Mouse (Mus musculus) heart, embryonic 12.5 days (tissue): Measurements from ENCODE around the gene Fbln5. TPM values are rescaled to one million over a fixed set of nuclear protein-coding genes. Genes with fewer than 3 reads are reported as not detected.

Experiments used
- ATAC-seq: fragments of 200-750 bp; cut with Nextera tagmentation; 2 replicates; pipeline ENCODE4 v1.8.0; 2017; ENCODE audit warnings: moderate TSS enrichment, moderate library complexity; ENCODE audit not compliant: insufficient number of reproducible peaks, low FRiP score
- H3K27ac ChIP-seq: fragments of 300-500 bp; sonication (generic); 2 replicates; pipeline ENCODE4 v1.5.1; 2016; ENCODE audit warnings: mild to moderate bottlenecking, moderate library complexity; ENCODE audit not compliant: poor library complexity, severe bottlenecking
- H3K27me3 ChIP-seq: fragments of 300-500 bp; sonication (generic); replicated peaks from 2 replicates; pipeline ENCODE4 v1.6.1; 2016; ENCODE audit warnings: mild to moderate bottlenecking, moderate library complexity
- H3K36me3 ChIP-seq: fragments of 300-500 bp; sonication (generic); 2 replicates; pipeline ENCODE4 v1.6.1; 2016; ENCODE audit warnings: mild to moderate bottlenecking, moderate library complexity
- H3K4me1 ChIP-seq: fragments of 300-500 bp; sonication (generic); replicated peaks from 2 replicates; pipeline ENCODE4 v1.6.1; 2016; ENCODE audit warnings: mild to moderate bottlenecking
- H3K4me2 ChIP-seq: fragments of 300-500 bp; sonication (generic); 2 replicates; pipeline ENCODE4 v1.6.1; 2016; ENCODE audit warnings: mild to moderate bottlenecking, moderate library complexity
- H3K4me3 ChIP-seq: fragments of 300-500 bp; sonication (generic); 2 replicates; pipeline ENCODE4 v1.5.1; 2016; ENCODE audit warnings: mild to moderate bottlenecking
- H3K9ac ChIP-seq: fragments of 300-500 bp; sonication (generic); 2 replicates; pipeline ENCODE4 v1.6.1; 2016; ENCODE audit warnings: mild to moderate bottlenecking, moderate library complexity
- H3K9me3 ChIP-seq: fragments of 300-500 bp; sonication (generic); replicated peaks from 2 replicates; pipeline ENCODE4 v1.6.1; 2016; ENCODE audit warnings: mild to moderate bottlenecking, moderate library complexity
- WGBS: fragments of 180-500 bp; shearing (Covaris S2); methylation state at CpG from one replicate; pipeline ENCODE4 v1.1.7; 2016; 5-methylcytosine and 5-hydroxymethylcytosine counted together
- polyA plus RNA-seq: library from polyadenylated mRNA; unstranded; fragments of >200 nt; fragmentation: Nextera tagmentation; extraction: Ambion mirVana; gene quantifications from 2 replicates; pipeline ENCODE4 v1.2.1, GENCODE M21; 2016

The Fbln5 gene
- 98.0 and 100 TPM in 2 replicates for polyA plus RNA-seq

DNA sequence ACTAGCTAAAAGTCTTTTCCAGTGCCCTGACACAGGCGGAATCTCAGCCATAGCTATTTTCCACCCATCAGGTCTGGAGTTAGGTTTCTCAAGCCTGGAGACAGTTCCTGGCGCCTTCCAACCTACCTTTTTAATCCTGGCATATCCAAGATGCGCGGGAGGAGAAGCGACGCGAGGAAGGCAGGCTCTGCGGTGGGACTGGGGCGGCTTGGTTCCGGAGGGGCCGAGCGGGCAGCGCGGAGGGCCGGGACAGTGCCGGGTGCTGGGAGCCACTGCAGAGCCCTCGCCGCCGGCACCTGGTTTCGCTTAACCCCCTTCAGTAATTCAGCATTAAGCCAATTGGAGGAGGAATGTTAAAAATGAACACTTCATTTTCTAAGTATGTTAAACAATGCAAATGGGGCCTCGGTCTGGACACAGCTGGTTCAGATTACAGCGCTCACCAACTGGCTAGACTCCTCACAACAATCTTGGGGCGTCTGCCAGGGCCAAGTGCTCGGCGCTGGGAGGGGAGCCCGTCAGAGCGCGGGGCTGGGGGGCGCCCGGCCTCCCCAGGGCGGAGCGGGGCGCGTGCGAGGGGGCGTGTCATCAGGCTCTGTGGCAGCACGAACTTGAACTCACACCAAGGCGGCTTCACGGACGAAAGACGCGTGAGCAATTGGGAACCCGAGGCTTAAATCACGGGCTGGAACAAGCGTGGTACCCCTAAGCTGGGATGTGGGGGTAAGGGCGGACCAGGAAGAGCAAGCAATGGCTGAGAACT lies at the start of gene Fbln5:
Fbln5 (minus strand) TSS at position 448 of the 763 bp plus-strand sequence.
- peak within 1 kb of the TSS; percentile 56 for H3K4me3 ChIP-seq
- H3K27ac ChIP-seq = peak within 1 kb of the TSS; percentile 56
- H3K36me3 ChIP-seq = no peaks in the 10 kb centered on the region
- H3K27me3 ChIP-seq = peaks cover 17% of the 10 kb centered on the region; the same call in 1 of the 2 replicates
- 1% methylated on average over 46 of the region's 46 CpGs for WGBS
- peak within 1 kb of the TSS; percentile 96 for H3K4me2 ChIP-seq
- H3K9me3 ChIP-seq = no peaks in the 10 kb centered on the region
- peak; percentile 53; the same call in 1 of the 2 replicates for ATAC-seq
- H3K4me1 ChIP-seq = peaks cover 12% of the 10 kb centered on the region
- peak within 1 kb of the TSS; percentile 62 for H3K9ac ChIP-seq

DNA sequence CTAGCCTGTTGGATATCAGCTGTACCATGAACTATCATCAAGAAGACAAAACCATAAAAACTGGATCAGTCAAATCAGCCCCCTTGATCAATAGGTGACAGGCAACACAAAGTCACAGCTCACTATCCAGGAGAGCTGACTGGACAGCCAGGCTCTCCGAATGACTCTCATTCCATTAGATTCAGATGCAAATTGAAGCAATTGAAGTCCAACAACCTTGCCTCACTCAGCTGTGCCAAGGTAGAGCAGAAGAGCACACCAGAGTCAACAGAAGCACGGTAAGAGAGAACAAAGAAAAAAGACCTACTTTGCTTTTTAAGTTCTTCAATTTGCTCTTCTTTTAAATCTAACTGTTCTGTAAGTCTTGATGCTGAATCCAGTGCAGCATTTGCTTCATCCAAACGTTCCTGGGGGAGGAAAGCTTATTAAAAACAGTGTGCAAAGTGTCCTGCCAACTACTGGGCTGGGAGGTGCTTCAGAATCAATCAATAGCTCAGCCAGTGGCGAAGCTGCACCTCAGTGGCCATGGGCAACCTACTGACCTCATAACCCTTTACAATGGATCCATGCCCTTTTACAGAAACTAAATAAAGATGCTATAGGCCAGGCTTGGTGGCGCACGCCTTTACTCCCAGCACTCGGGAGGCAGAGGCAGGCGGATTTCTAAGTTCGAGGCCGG lies 43.6 kb upstream of the Fbln5 start:
- H3K36me3 ChIP-seq = peaks cover 40% of the 10 kb centered on the region
- no peak overlapping the region for H3K27ac ChIP-seq
- no peak overlapping the region for H3K9ac ChIP-seq
- 81% methylated on average over 10 of the region's 10 CpGs for WGBS
- no peak overlapping the region for H3K4me3 ChIP-seq
- H3K9me3 ChIP-seq = no peaks in the 10 kb centered on the region
- ATAC-seq = no peak
- peaks cover 3% of the 10 kb centered on the region; the same call in 1 of the 2 replicates for H3K4me1 ChIP-seq
- no peak overlapping the region for H3K4me2 ChIP-seq
- no peaks in the 10 kb centered on the region for H3K27me3 ChIP-seq

DNA sequence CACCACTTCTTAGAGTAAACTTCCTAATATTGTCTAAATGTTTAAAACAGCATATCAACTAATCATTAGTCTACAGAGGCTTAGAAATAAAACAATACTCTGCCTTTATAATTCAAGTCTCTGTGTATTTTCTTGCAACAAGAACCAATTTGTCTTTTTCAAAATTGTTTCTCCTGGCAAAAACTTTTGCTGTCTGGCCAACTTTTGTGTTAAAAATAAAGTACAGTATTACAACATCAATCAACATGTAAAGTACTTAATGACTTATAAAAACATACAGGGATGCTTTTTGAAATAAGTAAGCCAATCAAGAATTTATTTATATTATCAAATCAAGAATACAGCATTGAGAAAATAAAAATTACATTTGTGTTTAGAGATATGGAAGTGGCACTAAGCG lies 41.4 kb upstream of the Fbln5 start:
- Histone ChIP-seq H3K4me1 (peaks cover 3% of the 10 kb centered on the region; the same call in 1 of the 2 replicates), H3K36me3 (peaks cover 28% of the 10 kb centered on the region), H3K4me2 (no peak overlapping the region), H3K27ac (no peak overlapping the region), H3K27me3 (no peaks in the 10 kb centered on the region), H3K9ac (no peak overlapping the region), H3K9me3 (no peaks in the 10 kb centered on the region), H3K4me3 (no peak overlapping the region)
- ATAC-seq = no peak
- WGBS = 84% methylated on average over 1 of the region's 1 CpGs

DNA sequence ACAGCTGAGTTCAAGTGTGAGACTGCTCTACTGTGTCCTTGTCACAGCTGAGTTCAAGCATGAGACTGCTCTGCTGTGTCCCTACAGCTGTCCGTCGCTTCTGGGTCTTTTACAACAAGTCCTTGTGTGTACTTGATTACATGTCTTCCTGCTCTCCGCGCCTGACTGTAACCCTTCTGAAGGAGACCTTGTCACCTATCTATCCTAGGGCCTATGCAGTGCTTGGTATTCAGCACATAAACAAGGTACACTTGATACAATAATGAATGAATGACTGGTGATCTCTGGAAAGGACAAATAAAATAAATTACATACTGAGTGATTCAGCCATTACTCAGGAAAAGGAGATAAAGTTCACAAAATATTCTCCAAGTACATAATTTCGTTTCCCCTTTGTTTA lies 39.2 kb upstream of the Fbln5 start:
- Histone ChIP-seq H3K27ac (peak overlapping the region; percentile 68), H3K27me3 (no peaks in the 10 kb centered on the region), H3K4me2 (no peak overlapping the region), H3K36me3 (peaks cover 34% of the 10 kb centered on the region), H3K4me1 (peaks cover 3% of the 10 kb centered on the region; the same call in 1 of the 2 replicates), H3K4me3 (no peak overlapping the region), H3K9me3 (no peaks in the 10 kb centered on the region), H3K9ac (no peak overlapping the region)
- 62% methylated on average over 5 of the region's 5 CpGs for WGBS
- ATAC-seq = no peak

DNA sequence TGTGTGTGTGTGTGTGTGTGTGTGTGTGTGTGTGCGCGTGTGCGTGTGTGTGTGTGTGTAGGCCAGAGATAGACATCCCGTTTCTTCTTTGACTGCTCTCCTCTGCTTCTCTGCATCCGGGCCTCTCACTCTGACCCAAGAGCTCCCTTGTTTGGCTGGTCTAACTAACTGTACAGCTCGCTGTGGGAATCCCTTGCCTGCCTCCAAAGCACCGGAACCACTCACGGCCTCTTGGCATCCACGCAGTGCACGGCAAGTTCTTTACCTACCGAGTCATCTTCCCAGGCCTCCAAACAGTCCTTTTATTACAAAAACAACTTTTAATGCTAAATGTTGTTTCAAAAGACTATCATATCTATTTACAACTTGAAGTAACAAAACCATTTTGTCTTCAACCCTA lies 35.5 kb upstream of the Fbln5 start:
- Histone ChIP-seq H3K27me3 (no peaks in the 10 kb centered on the region), H3K4me2 (no peak overlapping the region), H3K4me1 (peaks cover 23% of the 10 kb centered on the region), H3K9ac (no peak overlapping the region), H3K27ac (no peak overlapping the region), H3K9me3 (no peaks in the 10 kb centered on the region), H3K4me3 (no peak overlapping the region), H3K36me3 (peaks cover 14% of the 10 kb centered on the region)
- no peak for ATAC-seq
- 93% methylated on average over 11 of the region's 11 CpGs for WGBS

DNA sequence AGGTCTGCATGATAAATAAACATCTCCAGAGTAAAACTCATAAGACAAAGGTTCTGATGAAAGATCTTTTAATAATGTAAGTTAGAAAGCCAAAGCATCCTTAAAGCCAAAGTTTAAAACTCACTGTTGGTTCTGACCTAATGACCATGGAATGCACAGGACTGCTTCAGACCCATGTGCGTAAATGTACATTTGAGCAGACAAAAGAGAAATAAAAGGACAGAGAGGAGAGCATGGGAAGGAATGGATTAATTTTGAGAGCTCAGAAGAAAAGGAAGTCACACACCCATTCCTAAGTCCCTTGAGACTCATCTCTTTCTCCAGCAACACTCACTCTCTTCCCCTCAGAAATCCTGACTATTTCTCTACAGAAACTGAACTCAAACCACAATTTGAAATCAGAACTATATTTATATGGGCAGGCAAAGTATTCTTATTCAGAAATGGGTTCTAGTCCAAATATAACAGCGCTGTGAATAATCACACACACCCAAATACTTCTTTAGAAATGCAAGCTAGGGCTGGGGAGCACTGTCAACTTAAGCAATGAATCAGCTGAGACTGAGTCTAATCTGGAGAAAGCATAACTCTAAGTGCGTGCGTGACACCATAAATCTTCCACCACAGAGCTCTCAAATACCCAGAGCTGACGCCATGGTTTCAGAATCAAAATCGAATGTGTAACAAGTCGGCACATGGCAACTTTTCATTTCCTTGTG lies 33.1 kb upstream of the Fbln5 start:
- no peak for ATAC-seq
- 59% methylated on average over 7 of the region's 7 CpGs for WGBS
- Histone ChIP-seq H3K4me3 (no peak overlapping the region), H3K4me1 (peaks cover 20% of the 10 kb centered on the region), H3K9ac (no peak overlapping the region), H3K4me2 (no peak overlapping the region), H3K27ac (peak overlapping the region; percentile 62), H3K27me3 (no peaks in the 10 kb centered on the region), H3K36me3 (peaks cover 14% of the 10 kb centered on the region), H3K9me3 (no peaks in the 10 kb centered on the region)

DNA sequence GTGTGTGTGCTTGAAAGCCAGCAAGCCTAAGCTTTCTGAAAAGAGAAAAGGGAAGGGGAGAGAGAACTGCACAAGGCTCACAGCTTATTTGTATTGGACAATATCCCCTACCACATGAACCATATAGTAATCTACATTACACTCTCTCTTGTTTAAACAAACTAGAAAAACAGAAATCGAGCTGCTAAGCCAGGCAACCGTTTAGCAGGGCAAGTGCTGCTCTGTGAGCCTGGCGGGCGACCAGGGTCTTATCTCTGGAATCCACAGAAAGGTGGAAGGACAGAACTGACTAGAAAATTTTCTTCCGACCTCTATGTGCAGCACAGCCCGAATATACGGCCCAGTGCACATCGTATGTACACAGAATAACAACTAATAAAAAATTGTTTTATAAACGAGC lies 32.5 kb upstream of the Fbln5 start:
- no peaks in the 10 kb centered on the region for H3K9me3 ChIP-seq
- peak overlapping the region; percentile 40 for H3K27ac ChIP-seq
- no peak overlapping the region for H3K4me3 ChIP-seq
- no peak; the same call in 1 of the 2 replicates for ATAC-seq
- WGBS = 28% methylated on average over 9 of the region's 9 CpGs
- H3K4me2 ChIP-seq = no peak overlapping the region
- H3K27me3 ChIP-seq = no peaks in the 10 kb centered on the region
- peaks cover 15% of the 10 kb centered on the region for H3K36me3 ChIP-seq
- H3K4me1 ChIP-seq = peaks cover 20% of the 10 kb centered on the region
- H3K9ac ChIP-seq = no peak overlapping the region

DNA sequence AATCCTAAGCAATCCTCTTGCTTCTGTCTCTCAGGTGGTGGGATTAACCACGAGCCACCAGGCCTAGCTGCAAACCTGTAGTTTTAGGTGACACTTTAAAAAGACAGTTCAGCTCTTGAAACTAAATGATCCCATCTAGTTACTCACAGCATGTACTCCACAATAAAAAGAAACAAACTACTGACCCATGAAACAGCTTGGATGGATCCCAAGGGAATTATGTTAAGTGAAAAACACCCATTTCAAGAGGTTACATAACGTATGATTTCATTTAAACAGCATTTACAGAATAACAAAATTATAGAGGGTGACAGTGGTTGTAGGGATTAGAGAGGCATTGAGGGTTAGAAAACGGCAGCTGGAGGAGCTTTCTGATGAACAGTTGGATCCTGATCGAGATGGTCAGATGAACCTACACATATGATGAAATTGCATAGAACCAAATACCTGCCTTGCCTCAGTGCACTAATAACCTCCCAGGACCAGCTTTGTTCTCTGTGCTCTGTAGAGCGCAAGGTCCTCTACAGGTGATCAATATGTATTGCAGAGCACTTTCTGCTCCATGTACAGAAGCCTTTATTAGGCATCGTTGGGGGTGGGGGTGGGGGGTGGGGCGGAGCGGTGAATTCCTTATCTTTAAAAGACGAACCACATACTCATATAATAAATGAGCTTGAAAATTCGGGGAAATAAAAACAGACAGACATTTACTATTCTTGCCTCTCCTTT lies 17.9 kb upstream of the Fbln5 start:
- no peak overlapping the region for H3K9ac ChIP-seq
- no peak overlapping the region for H3K4me3 ChIP-seq
- peaks cover 48% of the 10 kb centered on the region for H3K36me3 ChIP-seq
- no peak overlapping the region for H3K4me2 ChIP-seq
- H3K27me3 ChIP-seq = no peaks in the 10 kb centered on the region
- H3K4me1 ChIP-seq = 0 out of 2 replicates have a peak, but pooled peaks cover 1% of the 10 kb centered on the region
- no peak for ATAC-seq
- WGBS = 85% methylated on average over 10 of the region's 10 CpGs
- H3K9me3 ChIP-seq = no peaks in the 10 kb centered on the region
- H3K27ac ChIP-seq = no peak overlapping the region

DNA sequence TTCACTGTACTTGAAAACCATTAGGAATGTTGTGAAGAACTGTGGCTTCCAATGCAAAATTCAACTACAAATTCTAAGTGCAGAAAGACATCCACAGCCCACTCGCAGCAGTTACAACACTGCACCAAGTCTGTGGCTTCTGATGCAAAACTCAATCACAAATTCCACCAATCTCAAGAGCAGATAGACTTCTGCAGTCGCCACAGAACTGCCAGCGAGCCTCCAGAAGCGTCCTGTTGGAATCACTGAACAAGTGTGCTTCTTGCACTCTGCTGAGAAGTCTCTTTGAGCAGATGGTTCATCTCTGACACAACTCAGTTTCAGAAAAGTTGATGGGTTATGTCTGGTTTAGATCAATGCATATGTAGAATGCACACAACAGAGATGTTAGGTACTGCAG lies 15.9 kb upstream of the Fbln5 start:
- WGBS = 83% methylated on average over 4 of the region's 4 CpGs
- no peaks in the 10 kb centered on the region for H3K9me3 ChIP-seq
- H3K27ac ChIP-seq = no peak overlapping the region
- H3K9ac ChIP-seq = no peak overlapping the region
- H3K4me1 ChIP-seq = peaks cover 18% of the 10 kb centered on the region; the same call in 1 of the 2 replicates
- H3K36me3 ChIP-seq = peaks cover 48% of the 10 kb centered on the region
- ATAC-seq = no peak
- no peak overlapping the region for H3K4me3 ChIP-seq
- no peak overlapping the region for H3K4me2 ChIP-seq
- H3K27me3 ChIP-seq = no peaks in the 10 kb centered on the region

DNA sequence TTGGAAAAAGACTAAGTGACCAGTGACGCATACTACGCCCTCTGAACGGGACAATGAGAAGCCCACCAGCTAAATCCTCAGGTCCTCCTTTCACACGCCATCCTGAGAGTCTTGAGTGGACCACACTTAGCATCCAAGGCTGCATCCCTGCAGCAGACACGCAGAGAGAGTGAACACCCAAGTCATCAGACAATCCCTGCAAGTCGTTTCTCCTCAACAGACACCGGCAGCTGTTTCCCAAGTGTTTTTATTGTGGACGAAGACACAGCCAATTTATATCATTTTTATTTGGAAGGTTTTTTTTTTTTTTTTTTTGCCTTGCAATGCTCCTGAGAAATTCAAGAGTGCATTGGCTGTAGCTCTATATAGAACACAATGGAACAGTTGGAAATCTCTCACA lies 14.9 kb upstream of the Fbln5 start:
- H3K9ac ChIP-seq = no peak overlapping the region
- peaks cover 18% of the 10 kb centered on the region; the same call in 1 of the 2 replicates for H3K4me1 ChIP-seq
- H3K27me3 ChIP-seq = no peaks in the 10 kb centered on the region
- peaks cover 47% of the 10 kb centered on the region for H3K36me3 ChIP-seq
- H3K27ac ChIP-seq = no peak overlapping the region
- no peaks in the 10 kb centered on the region for H3K9me3 ChIP-seq
- WGBS = 88% methylated on average over 8 of the region's 8 CpGs
- H3K4me2 ChIP-seq = no peak overlapping the region
- ATAC-seq = no peak
- H3K4me3 ChIP-seq = no peak overlapping the region
